Mouse (Mus musculus) E14TG2a.4 (cell line): Measurements from ENCODE around the gene Cd82.

Experiments used
- CTCF ChIP-seq: conservative IDR thresholded peaks from 2 replicates; pipeline ENCODE4 v1.5.1; 2014; ENCODE audit warnings: low read length
- POU5F1 ChIP-seq: IDR thresholded peaks from 2 replicates; pipeline ENCODE4 v1.6.1; 2014; ENCODE audit warnings: low read length, borderline replicate concordance

GRCm38 (mm10) chr2:93510839-93511238 lies 47.9 kb upstream of the Cd82 start:
- TF ChIP-seq CTCF (no peak), POU5F1 (no peak)
